Mouse (Mus musculus) midbrain, embryonic 15.5 days (tissue): ENCODE results near the gene Ccdc91. TPM values are rescaled to one million over a fixed set of nuclear protein-coding genes. Genes with fewer than 3 reads are reported as not detected.

Experiments used
- ATAC-seq: fragments of 200-750 bp; cut with Nextera tagmentation; replicated peaks from 2 replicates; pipeline ENCODE4 v1.8.0; 2017; ENCODE audit warnings: moderate TSS enrichment
- H3K27ac ChIP-seq: fragments of 300-500 bp; sonication (generic); 2 replicates; pipeline ENCODE4 v1.5.1; 2015; ENCODE audit warnings: mild to moderate bottlenecking, inconsistent platforms
- H3K27me3 ChIP-seq: fragments of 300-500 bp; sonication (generic); replicated peaks from 2 replicates; pipeline ENCODE4 v1.6.1; 2015; ENCODE audit warnings: inconsistent platforms
- H3K36me3 ChIP-seq: fragments of 300-500 bp; sonication (generic); replicated peaks from 2 replicates; pipeline ENCODE4 v1.6.1; 2015; ENCODE audit warnings: inconsistent platforms
- H3K4me1 ChIP-seq: fragments of 300-500 bp; sonication (generic); 2 replicates; pipeline ENCODE4 v1.6.1; 2015; ENCODE audit warnings: inconsistent platforms
- H3K4me2 ChIP-seq: fragments of 300-500 bp; sonication (generic); 2 replicates; pipeline ENCODE4 v1.6.1; 2015; ENCODE audit warnings: inconsistent platforms, mild to moderate bottlenecking, moderate library complexity
- H3K4me3 ChIP-seq: fragments of 300-500 bp; sonication (generic); 2 replicates; pipeline ENCODE4 v1.5.1; 2015; ENCODE audit warnings: mild to moderate bottlenecking, inconsistent platforms
- H3K9ac ChIP-seq: fragments of 300-500 bp; sonication (generic); 2 replicates; pipeline ENCODE4 v1.6.1; 2015; ENCODE audit warnings: mild to moderate bottlenecking, inconsistent platforms
- H3K9me3 ChIP-seq: fragments of 300-500 bp; sonication (generic); 2 replicates; pipeline ENCODE4 v1.6.1; 2016; ENCODE audit warnings: inconsistent platforms
- WGBS: fragments of 180-500 bp; shearing (Covaris S2); methylation state at CpG from one replicate; pipeline ENCODE4 v1.1.7; 2015; ENCODE audit warnings: mixed read lengths; 5-methylcytosine and 5-hydroxymethylcytosine counted together
- polyA plus RNA-seq: library from polyadenylated mRNA; unstranded; fragments of >200 nt; fragmentation: Nextera tagmentation; extraction: Ambion mirVana; gene quantifications from 2 replicates; pipeline ENCODE4 v1.2.1, GENCODE M21; 2015

The Ccdc91 gene
- polyA plus RNA-seq, 1 experiment from 2014 or later = 46.7 TPM

GRCm38 (mm10) chr6:147662610-147663009, 187.0 kb downstream of the Ccdc91 start:
- Histone ChIP-seq H3K9ac (no peak overlapping the region), H3K4me2 (no peak overlapping the region), H3K4me3 (no peak overlapping the region), H3K27me3 (no peaks in the 10 kb centered on the region), H3K36me3 (no peaks in the 10 kb centered on the region), H3K27ac (no peak overlapping the region), H3K4me1 (no peaks in the 10 kb centered on the region), H3K9me3 (no peaks in the 10 kb centered on the region)
- ATAC-seq = no peak
- WGBS = 73% methylated on average over 2 of the region's 2 CpGs

GRCm38 (mm10) chr6:147664339-147664738, 188.7 kb downstream of the Ccdc91 start:
- Histone ChIP-seq H3K4me1 (no peaks in the 10 kb centered on the region), H3K9ac (no peak overlapping the region), H3K36me3 (no peaks in the 10 kb centered on the region), H3K27ac (no peak overlapping the region), H3K27me3 (no peaks in the 10 kb centered on the region), H3K4me2 (no peak overlapping the region), H3K4me3 (no peak overlapping the region), H3K9me3 (no peaks in the 10 kb centered on the region)
- 51% methylated on average over 3 of the region's 3 CpGs for WGBS
- no peak for ATAC-seq

GRCm38 (mm10) chr6:147671366-147671765, 195.7 kb downstream of the Ccdc91 start:
- H3K9me3 ChIP-seq = no peaks in the 10 kb centered on the region
- no peaks in the 10 kb centered on the region for H3K4me1 ChIP-seq
- no peak overlapping the region for H3K9ac ChIP-seq
- H3K36me3 ChIP-seq = no peaks in the 10 kb centered on the region
- no peak overlapping the region for H3K27ac ChIP-seq
- WGBS = 85% methylated on average over 1 of the region's 1 CpGs
- no peaks in the 10 kb centered on the region for H3K27me3 ChIP-seq
- H3K4me2 ChIP-seq = no peak overlapping the region
- no peak for ATAC-seq
- no peak overlapping the region for H3K4me3 ChIP-seq

- no peak overlapping the region for H3K9ac ChIP-seq
- ATAC-seq = no peak
- H3K36me3 ChIP-seq = no peaks in the 10 kb centered on the region
- no peaks in the 10 kb centered on the region for H3K27me3 ChIP-seq
- H3K4me2 ChIP-seq = no peak overlapping the region
- H3K27ac ChIP-seq = no peak overlapping the region
- H3K4me3 ChIP-seq = no peak overlapping the region
- WGBS = 83% methylated on average over 2 of the region's 2 CpGs
- H3K4me1 ChIP-seq = no peaks in the 10 kb centered on the region
- no peaks in the 10 kb centered on the region for H3K9me3 ChIP-seq
Observed at GRCm38 (mm10) chr6:147672481-147672880, 196.9 kb downstream of the Ccdc91 start.

- no peaks in the 10 kb centered on the region for H3K4me1 ChIP-seq
- no peak overlapping the region for H3K4me3 ChIP-seq
- no peaks in the 10 kb centered on the region for H3K27me3 ChIP-seq
- no peak overlapping the region for H3K27ac ChIP-seq
- WGBS = 93% methylated on average over 7 of the region's 7 CpGs
- no peak overlapping the region for H3K9ac ChIP-seq
- no peaks in the 10 kb centered on the region for H3K36me3 ChIP-seq
- no peaks in the 10 kb centered on the region for H3K9me3 ChIP-seq
- no peak for ATAC-seq
- H3K4me2 ChIP-seq = no peak overlapping the region
Observed at GRCm38 (mm10) chr6:147675022-147675733, 199.6 kb downstream of the Ccdc91 start.

- no peaks in the 10 kb centered on the region for H3K9me3 ChIP-seq
- H3K4me3 ChIP-seq = no peak overlapping the region
- 88% methylated on average over 1 of the region's 1 CpGs for WGBS
Observed at GRCm38 (mm10) chr6:147676214-147676613, 200.6 kb downstream of the Ccdc91 start.

More at GRCm38 (mm10) chr6:147676214-147676613, 200.6 kb downstream of the Ccdc91 start:
- ATAC-seq = no peak
- Histone ChIP-seq H3K27me3 (no peaks in the 10 kb centered on the region), H3K36me3 (no peaks in the 10 kb centered on the region), H3K9ac (no peak overlapping the region), H3K27ac (no peak overlapping the region), H3K4me1 (no peaks in the 10 kb centered on the region), H3K4me2 (no peak overlapping the region)

Other genes starting within 250 kb of the Ccdc91 start
- 0.79 and 1.1 TPM in 2 replicates for gene Pthlh, start 211.6 kb upstream of the Ccdc91 start, polyA plus RNA-seq